Mouse (Mus musculus): Measurements from ENCODE around the gene Cops9. TPM values are rescaled to one million over a fixed set of nuclear protein-coding genes. Genes with fewer than 3 reads are reported as not detected.

Cops9 gene
- polyA plus RNA-seq (2014; fragmentation: Nextera tagmentation; extraction: Ambion mirVana), result 408 and 434 TPM in 2 replicates

DNA sequence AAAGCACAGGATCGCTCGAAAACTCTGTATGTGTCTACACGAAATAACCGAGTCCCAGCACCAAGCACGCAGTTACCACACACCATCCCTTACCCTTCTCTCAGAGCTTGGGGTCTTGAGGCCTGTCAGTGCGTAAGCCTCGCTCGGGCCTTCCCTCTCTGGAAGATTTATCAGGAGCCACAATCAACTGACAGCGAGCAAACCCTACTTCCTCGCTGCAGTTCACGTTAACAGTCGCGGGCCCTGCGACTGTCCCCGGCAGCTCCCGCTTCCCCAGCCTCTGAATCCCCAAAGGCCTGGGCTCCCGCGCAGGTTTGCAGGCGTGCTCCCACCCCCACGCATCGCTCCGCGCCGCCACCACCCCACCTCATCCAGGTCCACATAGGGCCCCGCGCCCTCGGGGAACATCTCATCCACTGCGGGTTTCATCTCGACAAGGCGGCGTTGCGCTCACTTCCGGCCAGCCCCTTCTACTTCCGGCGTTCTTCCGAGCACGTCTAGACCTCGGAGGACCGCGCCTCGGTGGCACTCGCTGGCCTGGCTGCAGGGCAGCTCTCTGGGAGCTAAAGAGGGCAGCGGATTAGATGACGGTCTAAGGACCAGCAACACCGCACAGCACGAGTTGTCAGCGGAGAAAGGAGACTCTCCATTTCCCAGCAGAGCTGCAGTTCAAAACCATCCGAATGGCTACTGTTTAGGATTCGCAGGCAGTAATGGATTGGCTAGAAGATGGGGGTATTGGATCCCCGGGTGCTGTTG, at the start of gene Cops9:
Cops9 (minus strand) TSS at position 472 of the 759 bp plus-strand sequence.
- Histone ChIP-seq H3K36me3 (ENCODE audit: control insufficient read depth, insufficient read depth, low read length) (0 out of 2 replicates have a peak, but pooled peaks cover 2% of the 10 kb centered on the region), H3K4me2 (ENCODE audit: low read depth) (peak within 1 kb of the TSS; percentile 91), H3K27me3 (ENCODE audit: control insufficient read depth, insufficient read depth, low read length) (no peaks in the 10 kb centered on the region), H3K27ac (ENCODE audit: low read depth, low read length) (no peak within 1 kb of the TSS), H3K9ac (ENCODE audit: low read length) (peak within 1 kb of the TSS; percentile 93), H3K4me1 (ENCODE audit: control insufficient read depth, insufficient read depth, low read length) (peaks cover 7% of the 10 kb centered on the region; the same call in 1 of the 2 replicates), H3K4me3 (ENCODE audit: low read depth, low read length) (peak within 1 kb of the TSS; percentile 93), H3K9me3 (ENCODE audit: control insufficient read depth, low read length) (no peaks in the 10 kb centered on the region)
- DNase-seq (ENCODE audit: low spot score) (peak; percentile 94), ATAC-seq (ENCODE audit: insufficient read depth, low FRiP score, low TSS enrichment) (peak; percentile 91)
- WGBS, result 2% methylated on average over 50 of the region's 50 CpGs

DNA sequence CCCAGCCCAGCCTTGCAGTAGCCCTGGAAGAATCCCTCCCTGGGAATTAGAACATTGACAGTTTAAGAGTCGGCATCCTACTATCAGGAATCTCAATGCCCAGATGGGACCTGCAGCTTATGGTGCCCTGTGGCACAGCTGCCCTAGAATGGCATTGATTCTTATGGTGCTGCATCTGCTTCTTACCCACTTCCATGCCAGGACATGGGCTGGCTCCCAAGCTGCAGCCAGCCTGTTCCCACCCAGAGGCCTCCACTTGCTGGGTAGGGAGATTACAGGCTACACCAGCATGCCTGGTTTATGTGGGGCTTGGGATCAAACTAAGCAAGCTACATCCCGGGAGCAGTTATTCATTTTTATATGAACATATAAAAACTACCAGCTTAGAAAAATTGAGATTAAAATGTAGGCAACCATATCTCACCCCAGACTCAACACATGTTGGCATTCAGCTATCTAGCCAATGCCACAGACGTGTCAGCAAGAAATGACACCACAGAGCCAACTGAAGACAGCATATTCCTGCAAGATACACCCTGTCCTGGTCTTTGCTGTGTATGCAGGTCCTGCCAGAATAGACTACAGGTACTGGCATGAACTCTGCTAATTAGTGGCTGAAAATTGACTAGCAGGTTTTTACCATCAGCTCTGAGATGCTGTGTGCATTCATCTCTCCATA, 49.5 kb upstream of the Cops9 start:
- 85% methylated on average over 3 of the region's 3 CpGs for whole genome bisulfite sequencing
- Histone ChIP-seq H3K27ac (ENCODE audit: low read depth, low read length) (no peak overlapping the region), H3K4me3 (ENCODE audit: low read depth, low read length) (no peak overlapping the region), H3K4me1 (ENCODE audit: control insufficient read depth, insufficient read depth, low read length) (no peaks in the 10 kb centered on the region), H3K9me3 (ENCODE audit: control insufficient read depth, low read length) (no peaks in the 10 kb centered on the region), H3K27me3 (ENCODE audit: control insufficient read depth, insufficient read depth, low read length) (no peaks in the 10 kb centered on the region), H3K9ac (ENCODE audit: low read length) (no peak overlapping the region), H3K36me3 (ENCODE audit: control insufficient read depth, insufficient read depth, low read length) (no peaks in the 10 kb centered on the region), H3K4me2 (ENCODE audit: low read depth) (no peak overlapping the region)
- no peak for ATAC-seq (ENCODE audit: insufficient read depth, low FRiP score, low TSS enrichment)
- no peak for DNase-seq (ENCODE audit: low spot score)

DNA sequence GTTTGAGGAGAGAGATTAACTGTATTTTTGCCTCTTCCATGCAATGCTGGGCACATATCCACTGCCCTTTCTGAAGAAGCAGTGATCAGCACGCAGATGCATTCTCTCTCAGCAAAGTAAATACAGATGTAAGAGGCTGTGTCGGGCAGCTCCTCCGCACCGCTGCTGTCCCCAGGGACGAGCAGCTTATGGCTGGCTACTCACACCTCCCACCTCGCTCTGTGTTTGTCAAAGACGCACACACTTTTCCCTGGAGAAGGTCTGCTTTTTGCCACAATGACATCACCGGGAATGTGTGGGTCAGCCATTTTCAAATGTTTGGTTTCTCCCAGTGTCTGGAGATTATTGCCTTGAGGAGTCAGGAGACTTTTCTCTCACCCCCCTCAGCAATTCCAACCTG, 45.2 kb upstream of the Cops9 start:
- Histone ChIP-seq H3K4me2 (ENCODE audit: low read depth) (no peak overlapping the region), H3K9me3 (ENCODE audit: control insufficient read depth, low read length) (no peaks in the 10 kb centered on the region), H3K27ac (ENCODE audit: low read depth, low read length) (no peak overlapping the region), H3K4me1 (ENCODE audit: control insufficient read depth, insufficient read depth, low read length) (no peaks in the 10 kb centered on the region), H3K27me3 (ENCODE audit: control insufficient read depth, insufficient read depth, low read length) (no peaks in the 10 kb centered on the region), H3K4me3 (ENCODE audit: low read depth, low read length) (no peak overlapping the region), H3K36me3 (ENCODE audit: control insufficient read depth, insufficient read depth, low read length) (no peaks in the 10 kb centered on the region), H3K9ac (ENCODE audit: low read length) (no peak overlapping the region)
- 48% methylated on average over 8 of the region's 8 CpGs for WGBS
- ATAC-seq (ENCODE audit: insufficient read depth, low FRiP score, low TSS enrichment) (no peak), DNase-seq (ENCODE audit: low spot score) (no peak)

DNA sequence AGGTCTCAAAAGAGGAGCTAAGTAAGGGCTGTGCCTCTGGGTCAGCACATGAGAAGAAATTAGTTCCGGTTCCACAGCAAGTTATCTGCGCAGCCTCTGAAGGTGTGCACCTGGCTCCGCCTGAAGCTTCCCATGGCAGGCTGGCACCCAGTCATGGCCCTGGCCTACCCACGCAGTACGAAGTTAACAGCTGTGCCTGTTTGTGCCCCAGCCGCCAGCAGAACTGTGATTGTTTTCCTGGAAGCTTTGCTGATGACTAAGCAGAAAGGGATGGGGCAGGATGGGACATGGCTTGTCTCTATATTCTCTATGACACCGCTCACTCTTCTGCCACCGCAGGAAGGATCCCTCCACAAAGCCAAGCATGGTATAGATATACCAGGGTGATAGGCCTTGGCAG, 41.4 kb upstream of the Cops9 start:
- Histone ChIP-seq H3K9ac (ENCODE audit: low read length) (no peak overlapping the region), H3K4me3 (ENCODE audit: low read depth, low read length) (no peak overlapping the region), H3K9me3 (ENCODE audit: control insufficient read depth, low read length) (no peaks in the 10 kb centered on the region), H3K27ac (ENCODE audit: low read depth, low read length) (no peak overlapping the region), H3K4me1 (ENCODE audit: control insufficient read depth, insufficient read depth, low read length) (0 out of 2 replicates have a peak, but pooled peaks cover 4% of the 10 kb centered on the region), H3K4me2 (ENCODE audit: low read depth) (no peak overlapping the region), H3K36me3 (ENCODE audit: control insufficient read depth, insufficient read depth, low read length) (no peaks in the 10 kb centered on the region), H3K27me3 (ENCODE audit: control insufficient read depth, insufficient read depth, low read length) (no peaks in the 10 kb centered on the region)
- ATAC-seq (ENCODE audit: insufficient read depth, low FRiP score, low TSS enrichment), result no peak
- WGBS, result 90% methylated on average over 8 of the region's 8 CpGs
- DNase-seq (ENCODE audit: low spot score), result no peak

DNA sequence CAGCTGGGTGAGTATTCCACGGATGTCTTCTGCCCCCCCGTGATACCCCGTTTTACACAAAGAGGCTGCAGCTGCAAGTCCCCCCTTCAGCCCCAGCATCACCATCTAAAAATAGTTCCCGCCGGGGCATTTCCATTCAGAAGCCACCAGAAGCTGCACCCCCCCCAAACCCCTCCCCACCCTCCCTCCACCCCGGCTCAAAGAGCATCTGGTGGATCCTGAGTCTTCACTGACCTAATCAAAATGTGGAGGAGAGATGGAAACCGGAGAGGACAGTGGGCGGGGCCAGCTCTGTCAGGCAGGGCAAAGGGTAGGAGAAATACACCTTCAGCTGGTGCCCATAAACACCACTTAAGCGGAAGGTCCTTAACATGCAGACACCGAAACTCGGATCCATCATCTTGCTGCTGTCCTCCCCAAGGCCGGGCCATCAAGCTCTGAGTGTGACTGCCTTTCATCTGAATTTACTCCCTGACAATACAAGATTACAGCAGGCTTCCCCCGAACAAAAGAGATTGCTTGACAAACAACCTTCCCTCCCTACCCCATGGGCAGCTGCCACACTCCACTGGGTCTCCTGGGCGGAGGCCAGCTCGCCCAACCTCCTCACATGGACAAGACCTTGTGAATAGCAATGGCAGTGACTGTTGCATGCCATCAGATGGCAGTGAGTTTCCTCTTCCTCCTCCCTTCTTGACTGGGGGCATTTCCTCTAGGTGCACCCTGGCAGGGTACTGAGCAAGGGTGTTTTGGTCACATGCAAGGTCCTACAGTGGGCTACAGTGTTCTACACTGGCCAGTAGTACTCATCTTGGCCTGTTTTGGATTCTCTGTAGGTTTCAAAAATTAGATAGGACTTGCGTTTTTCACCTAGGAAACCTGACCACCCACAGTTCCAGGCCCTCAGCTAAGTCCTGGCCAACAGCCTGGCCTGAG, 39.2 kb upstream of the Cops9 start:
- Histone ChIP-seq H3K27ac (ENCODE audit: low read depth, low read length) (0 out of 2 replicates have a peak overlapping the region, but pooled peaks have one; percentile 35), H3K4me2 (ENCODE audit: low read depth) (no peak overlapping the region)
- peak; percentile 84 for ATAC-seq (ENCODE audit: insufficient read depth, low FRiP score, low TSS enrichment)

DNA sequence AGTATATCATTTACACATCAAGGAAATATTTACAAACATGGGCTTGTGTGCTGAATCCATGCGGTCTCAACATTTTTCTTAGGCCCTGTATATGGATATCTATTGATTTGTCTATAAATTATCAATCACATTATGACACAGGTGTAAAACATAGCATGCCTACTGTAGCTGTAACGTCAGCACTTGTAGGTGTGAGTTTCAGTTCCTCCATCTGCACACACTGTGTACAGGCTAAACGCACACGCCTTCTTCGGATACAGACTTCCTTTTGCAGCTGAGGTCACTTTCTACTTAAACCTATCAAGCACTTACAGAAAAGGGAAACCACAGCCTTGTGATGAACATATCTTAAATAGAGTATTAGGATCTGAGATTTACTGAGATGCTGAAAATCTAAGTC, 37.0 kb upstream of the Cops9 start:
- ATAC-seq (ENCODE audit: insufficient read depth, low FRiP score, low TSS enrichment) (no peak), DNase-seq (ENCODE audit: low spot score) (no peak)
- Histone ChIP-seq H3K9ac (ENCODE audit: low read length) (no peak overlapping the region), H3K27me3 (ENCODE audit: control insufficient read depth, insufficient read depth, low read length) (no peaks in the 10 kb centered on the region), H3K27ac (ENCODE audit: low read depth, low read length) (no peak overlapping the region), H3K4me2 (ENCODE audit: low read depth) (no peak overlapping the region), H3K36me3 (ENCODE audit: control insufficient read depth, insufficient read depth, low read length) (no peaks in the 10 kb centered on the region), H3K4me3 (ENCODE audit: low read depth, low read length) (no peak overlapping the region), H3K9me3 (ENCODE audit: control insufficient read depth, low read length) (no peaks in the 10 kb centered on the region), H3K4me1 (ENCODE audit: control insufficient read depth, insufficient read depth, low read length) (0 out of 2 replicates have a peak, but pooled peaks cover 4% of the 10 kb centered on the region)
- WGBS, result 86% methylated on average over 5 of the region's 5 CpGs

More for the DNA sequence above, 39.2 kb upstream of the Cops9 start:
- no peak overlapping the region for H3K9ac ChIP-seq (ENCODE audit: low read length)
- H3K4me3 ChIP-seq (ENCODE audit: low read depth, low read length), result no peak overlapping the region
- 20% methylated on average over 16 of the region's 16 CpGs for WGBS
- 0 out of 2 replicates have a peak, but pooled peaks cover 4% of the 10 kb centered on the region for H3K4me1 ChIP-seq (ENCODE audit: control insufficient read depth, insufficient read depth, low read length)
- no peaks in the 10 kb centered on the region for H3K36me3 ChIP-seq (ENCODE audit: control insufficient read depth, insufficient read depth, low read length)
- H3K9me3 ChIP-seq (ENCODE audit: control insufficient read depth, low read length), result no peaks in the 10 kb centered on the region
- H3K27me3 ChIP-seq (ENCODE audit: control insufficient read depth, insufficient read depth, low read length), result no peaks in the 10 kb centered on the region
- peak; percentile 57 for DNase-seq (ENCODE audit: low spot score)

DNA sequence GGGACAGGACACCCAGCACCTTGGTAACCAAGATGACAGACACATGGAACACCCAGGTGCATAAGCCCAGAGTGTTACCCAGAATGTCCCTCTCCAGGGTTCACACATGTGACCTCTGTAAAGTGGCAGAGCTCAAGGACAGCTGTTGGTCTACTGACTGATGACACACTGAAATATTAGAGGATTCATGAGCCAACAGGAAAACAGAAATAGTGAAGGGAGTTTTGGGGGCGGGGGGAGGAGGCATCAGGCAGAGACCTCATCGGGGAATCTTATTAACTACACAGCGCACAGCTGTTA, 34.8 kb upstream of the Cops9 start:
- ATAC-seq (ENCODE audit: insufficient read depth, low FRiP score, low TSS enrichment) (no peak), DNase-seq (ENCODE audit: low spot score) (no peak)
- Histone ChIP-seq H3K9me3 (ENCODE audit: control insufficient read depth, low read length) (no peaks in the 10 kb centered on the region), H3K27ac (ENCODE audit: low read depth, low read length) (no peak overlapping the region), H3K9ac (ENCODE audit: low read length) (no peak overlapping the region), H3K4me2 (ENCODE audit: low read depth) (no peak overlapping the region), H3K4me3 (ENCODE audit: low read depth, low read length) (no peak overlapping the region), H3K4me1 (ENCODE audit: control insufficient read depth, insufficient read depth, low read length) (0 out of 2 replicates have a peak, but pooled peaks cover 4% of the 10 kb centered on the region), H3K36me3 (ENCODE audit: control insufficient read depth, insufficient read depth, low read length) (no peaks in the 10 kb centered on the region), H3K27me3 (ENCODE audit: control insufficient read depth, insufficient read depth, low read length) (no peaks in the 10 kb centered on the region)
- WGBS, result 86% methylated on average over 3 of the region's 3 CpGs

DNA sequence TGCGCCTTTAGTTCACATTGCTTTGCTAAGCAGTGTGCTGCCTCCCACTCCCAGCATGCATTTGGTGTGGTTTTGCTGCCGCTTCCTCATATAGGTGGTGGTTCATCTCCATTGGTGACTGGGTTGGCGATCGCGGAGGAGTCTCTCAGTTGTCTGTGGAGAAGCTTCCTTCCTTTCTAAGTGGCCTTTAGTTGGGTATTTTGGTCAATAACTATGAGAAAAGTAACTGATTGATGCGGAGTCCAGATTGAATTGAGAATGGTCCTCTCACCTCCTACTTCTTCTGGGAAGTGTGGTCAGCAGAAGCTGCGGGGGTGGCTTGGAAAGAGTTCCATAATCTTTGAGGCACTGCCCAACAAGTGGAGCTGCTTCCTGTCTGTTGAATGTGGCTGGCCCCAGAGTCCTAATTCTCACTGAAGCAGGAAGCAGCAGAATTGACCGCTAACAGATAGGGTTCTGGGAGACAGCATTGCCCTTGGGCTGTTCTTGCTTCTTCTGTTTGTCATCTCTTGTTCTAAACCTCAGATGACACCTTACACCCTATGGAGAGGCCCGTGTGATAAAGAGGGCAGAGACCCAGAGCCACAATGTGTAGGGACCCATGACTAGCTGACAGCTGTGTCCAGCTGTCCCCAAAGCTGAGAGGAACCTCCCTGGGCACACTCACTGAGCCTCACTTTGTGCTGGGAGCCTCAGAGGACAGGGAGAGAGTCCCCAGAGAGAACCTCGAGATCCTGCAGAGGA, 34.3 kb upstream of the Cops9 start:
- ATAC-seq (ENCODE audit: insufficient read depth, low FRiP score, low TSS enrichment), result no peak
- H3K36me3 ChIP-seq (ENCODE audit: control insufficient read depth, insufficient read depth, low read length), result no peaks in the 10 kb centered on the region
- no peak overlapping the region for H3K4me3 ChIP-seq (ENCODE audit: low read depth, low read length)
- no peaks in the 10 kb centered on the region for H3K27me3 ChIP-seq (ENCODE audit: control insufficient read depth, insufficient read depth, low read length)
- H3K9ac ChIP-seq (ENCODE audit: low read length), result no peak overlapping the region
- H3K4me1 ChIP-seq (ENCODE audit: control insufficient read depth, insufficient read depth, low read length), result 0 out of 2 replicates have a peak, but pooled peaks cover 2% of the 10 kb centered on the region
- H3K27ac ChIP-seq (ENCODE audit: low read depth, low read length), result no peak overlapping the region
- no peak for DNase-seq (ENCODE audit: low spot score)
- no peak overlapping the region for H3K4me2 ChIP-seq (ENCODE audit: low read depth)
- no peaks in the 10 kb centered on the region for H3K9me3 ChIP-seq (ENCODE audit: control insufficient read depth, low read length)
- WGBS, result 83% methylated on average over 10 of the region's 10 CpGs

All from neural tube, embryonic 11.5 days (tissue).